Mouse (Mus musculus) layer of hippocampus, adult 2 months (tissue): ENCODE measurements around the gene Psip1. TPM values are rescaled to one million over a fixed set of nuclear protein-coding genes. Genes with fewer than 3 reads are reported as not detected.

Source experiments
- DNase-seq, 2 experiments: peaks; one replicate each; pipeline ENCODE4 v3.0.0; 2022; ENCODE audit warnings: low spot score in 2 of 2
- H3K27ac ChIP-seq: fragments of 200-600 bp; 2 replicates; pipeline ENCODE4 v1.8.1; 2022
- H3K4me3 ChIP-seq: fragments of 200-600 bp; 2 replicates; pipeline ENCODE4 v1.8.1; 2022; ENCODE audit warnings: mild to moderate bottlenecking
- CTCF ChIP-seq: fragments of 200-600 bp; conservative IDR thresholded peaks from 2 replicates; pipeline ENCODE4 v1.8.1; 2022; ENCODE audit warnings: antibody characterized with exemption, mild to moderate bottlenecking, moderate library complexity
- total RNA-seq, 2 experiments: library from RNA; stranded (reverse); gene quantifications; 2 replicates each; pipeline ENCODE4 v1.2.3; 2021

Gene Psip1
- total RNA-seq, 2 experiments from 2014 or later: 215 to 218 TPM

DNA sequence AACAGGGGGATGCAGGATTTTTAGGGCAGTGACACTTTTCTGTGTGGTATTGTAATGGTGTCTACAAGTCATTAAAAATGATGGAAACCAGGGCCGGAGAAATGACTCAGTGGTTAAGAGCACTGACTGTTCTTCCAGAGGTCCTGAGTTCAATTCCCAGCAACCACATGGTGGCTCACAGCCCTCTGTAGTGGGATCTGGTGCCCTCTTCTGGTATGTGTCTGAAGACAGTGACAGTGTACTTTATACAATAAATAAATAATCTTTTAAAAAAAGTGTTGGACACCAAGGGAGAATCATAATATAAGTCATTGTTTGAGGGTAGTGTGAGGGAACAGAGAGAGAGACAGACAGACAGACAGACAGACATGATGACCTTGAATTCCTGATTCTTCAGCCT lies 6.9 kb upstream of the Psip1 start:
- Histone ChIP-seq H3K4me3 (no peak overlapping the region), H3K27ac (no peak overlapping the region)
- DNase-seq: no peak
- peak; percentile 49 for TF ChIP-seq CTCF

- DNase-seq: no peak
- no peak for TF ChIP-seq CTCF
Observed at GRCm38 (mm10) chr4:83489121-83489520, 2.9 kb upstream of the Psip1 start.

GRCm38 (mm10) chr4:83485735-83486116 lies 533 bp downstream of the Psip1 start:
- Histone ChIP-seq H3K4me3 (peak overlapping the region; percentile 86), H3K27ac (peak overlapping the region; percentile 100)
- DNase-seq: peak; percentile 89 to 90
- peak; percentile 80 for TF ChIP-seq CTCF

More at GRCm38 (mm10) chr4:83489121-83489520, 2.9 kb upstream of the Psip1 start:
- Histone ChIP-seq H3K4me3 (no peak overlapping the region), H3K27ac (no peak overlapping the region)

DNA sequence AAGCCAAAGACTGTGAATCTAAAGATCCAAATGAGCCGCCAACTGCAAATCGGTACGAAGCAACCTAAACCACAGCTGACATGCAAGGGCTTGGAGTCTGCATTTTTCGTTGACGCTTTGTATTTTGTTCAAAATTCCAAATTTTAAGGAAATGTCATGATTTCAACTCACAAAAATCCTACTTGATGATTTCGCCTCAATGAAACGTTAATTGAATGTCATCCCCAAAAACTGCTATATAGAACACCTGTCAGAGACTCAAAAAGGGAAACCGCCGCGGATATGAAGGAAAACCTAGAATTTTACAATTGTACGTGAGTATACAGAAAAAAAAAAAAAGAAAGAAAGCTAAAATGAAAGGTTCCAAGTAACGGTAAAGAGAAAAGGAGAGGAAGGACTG lies 1.0 kb downstream of the Psip1 start:
- no peak for DNase-seq
- peak overlapping the region; percentile 100 for H3K27ac ChIP-seq
- peak overlapping the region; percentile 86 for H3K4me3 ChIP-seq
- no peak for TF ChIP-seq CTCF

DNA sequence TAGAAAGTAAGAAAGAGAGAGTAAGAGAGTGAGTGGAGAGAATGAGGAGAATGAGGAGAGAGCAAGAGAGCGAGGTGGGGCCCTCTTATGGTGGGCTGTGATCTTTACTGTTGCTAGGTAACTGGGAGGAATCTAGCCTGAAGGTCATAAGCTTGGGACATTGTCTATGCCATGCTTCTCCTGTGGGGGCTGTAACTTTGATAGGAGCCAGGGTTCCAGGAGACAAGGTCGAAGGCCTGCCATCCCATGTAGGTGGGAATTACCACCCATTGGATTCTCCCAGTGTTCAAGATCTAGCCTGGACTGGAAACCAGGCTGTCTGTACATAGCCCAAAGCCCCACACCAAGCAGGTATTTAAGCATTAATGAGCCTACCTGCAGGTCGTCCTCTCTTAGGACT lies 18.1 kb downstream of the Psip1 start:
- no peak for DNase-seq
- no peak overlapping the region for H3K27ac ChIP-seq
- H3K4me3 ChIP-seq: no peak overlapping the region
- no peak for TF ChIP-seq CTCF

GRCm38 (mm10) chr4:83467615-83468014 lies 18.6 kb downstream of the Psip1 start:
- no peak for TF ChIP-seq CTCF
- Histone ChIP-seq H3K27ac (no peak overlapping the region), H3K4me3 (no peak overlapping the region)
- DNase-seq: no peak

DNA sequence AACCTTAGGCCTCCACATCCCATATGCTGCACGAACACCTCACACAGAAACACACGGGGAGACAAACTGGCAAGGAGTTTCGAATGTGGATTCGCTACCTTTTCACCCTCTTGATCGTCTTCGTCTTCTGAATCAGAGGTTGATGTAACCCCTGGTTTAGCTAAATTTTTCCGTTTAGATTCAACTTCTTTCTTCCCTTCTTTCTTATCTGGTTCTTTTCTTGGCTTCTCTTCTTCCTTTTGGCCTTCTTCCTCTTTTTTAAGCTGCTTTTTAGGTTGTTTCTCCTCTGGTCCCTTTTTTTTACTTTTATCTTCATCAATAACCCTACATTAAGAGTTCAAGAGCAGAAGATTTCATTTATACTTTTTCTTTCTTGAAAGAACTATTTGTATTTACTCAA lies 21.4 kb downstream of the Psip1 start:
- no peak for TF ChIP-seq CTCF

GRCm38 (mm10) chr4:83460106-83460505 lies 26.2 kb downstream of the Psip1 start:
- no peak for TF ChIP-seq CTCF
- H3K4me3 ChIP-seq: no peak overlapping the region
- DNase-seq: no peak
- no peak overlapping the region for H3K27ac ChIP-seq

More for the DNA sequence above, 21.4 kb downstream of the Psip1 start:
- no peak overlapping the region for H3K4me3 ChIP-seq
- DNase-seq: no peak
- H3K27ac ChIP-seq: no peak overlapping the region

DNA sequence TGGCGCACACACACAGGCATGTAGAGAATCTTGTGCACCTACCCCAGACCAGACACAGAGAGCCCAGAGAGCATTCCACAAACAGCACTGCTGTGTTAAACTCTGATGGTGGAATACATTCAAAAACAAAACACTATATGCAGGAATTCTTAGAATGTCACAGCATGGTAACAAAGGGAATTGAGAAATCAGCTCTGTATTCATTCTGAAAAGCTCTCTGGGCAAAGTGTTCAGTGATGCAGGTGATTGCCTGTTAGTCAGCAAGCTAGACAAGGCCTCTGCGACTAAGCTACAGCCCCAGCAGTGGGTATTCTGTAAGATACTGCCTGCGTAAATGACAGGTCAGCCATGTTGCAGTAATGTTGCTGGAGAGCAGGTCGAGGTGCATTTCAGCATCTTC lies 35.5 kb downstream of the Psip1 start:
- no peak overlapping the region for H3K4me3 ChIP-seq
- no peak for DNase-seq
- no peak overlapping the region for H3K27ac ChIP-seq
- no peak for TF ChIP-seq CTCF

DNA sequence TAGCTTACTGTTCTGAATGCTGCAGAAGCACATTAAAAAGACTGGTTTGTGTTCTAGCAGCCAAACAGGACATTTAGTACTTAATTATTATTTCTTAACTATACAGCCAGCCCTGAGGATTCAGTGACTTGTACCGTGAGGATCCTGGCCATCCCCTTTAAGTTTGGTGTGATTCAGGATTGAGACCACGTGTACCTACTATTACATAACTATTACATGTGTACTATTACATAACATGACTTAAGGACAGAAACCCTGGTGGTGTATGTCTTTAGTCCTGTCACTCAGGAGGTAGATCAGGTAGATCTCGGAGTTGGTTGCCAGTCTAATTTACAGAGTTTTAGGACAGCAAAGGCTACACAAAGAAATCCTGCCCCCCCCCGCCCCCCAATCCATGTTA lies 45.2 kb downstream of the Psip1 start:
- H3K4me3 ChIP-seq: no peak overlapping the region
- H3K27ac ChIP-seq: peak overlapping the region; percentile 18; the same call in 1 of the 2 replicates
- no peak for DNase-seq
- no peak for TF ChIP-seq CTCF

- TF ChIP-seq CTCF: no peak
- DNase-seq: no peak
- H3K4me3 ChIP-seq: no peak overlapping the region
- peak overlapping the region; percentile 74 for H3K27ac ChIP-seq
Observed at GRCm38 (mm10) chr4:83439045-83439444, 47.2 kb downstream of the Psip1 start.

- Histone ChIP-seq H3K4me3 (no peak overlapping the region), H3K27ac (peak overlapping the region; percentile 51; the same call in 1 of the 2 replicates)
- no peak for DNase-seq
- TF ChIP-seq CTCF: no peak
Observed at GRCm38 (mm10) chr4:83438116-83438515, 48.1 kb downstream of the Psip1 start.

DNA sequence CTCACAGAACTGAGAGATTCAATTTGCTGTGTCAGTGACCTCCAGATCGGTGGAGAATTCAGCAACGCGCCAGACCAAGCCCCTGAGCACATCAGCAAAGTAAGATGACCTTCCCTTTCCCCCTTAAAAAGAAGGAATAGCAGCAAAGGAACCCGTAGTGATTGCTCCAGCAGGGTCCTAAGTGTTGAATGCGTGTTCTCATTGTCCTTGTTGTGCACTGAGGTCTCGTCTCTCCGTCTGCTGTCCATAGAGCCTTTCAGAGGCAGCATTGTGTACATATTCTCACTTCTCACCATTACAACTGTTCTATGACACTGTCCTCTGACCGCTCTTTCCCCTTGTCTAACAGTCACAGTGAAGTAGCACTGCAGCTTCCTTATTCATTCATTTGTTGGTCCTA lies 49.9 kb downstream of the Psip1 start:
- Histone ChIP-seq H3K4me3 (no peak overlapping the region), H3K27ac (no peak overlapping the region)
- DNase-seq: no peak
- TF ChIP-seq CTCF: no peak

GRCm38 (mm10) chr4:83432901-83433300 lies 53.4 kb downstream of the Psip1 start:
- Histone ChIP-seq H3K4me3 (no peak overlapping the region), H3K27ac (no peak overlapping the region)
- no peak for DNase-seq
- TF ChIP-seq CTCF: no peak

DNA sequence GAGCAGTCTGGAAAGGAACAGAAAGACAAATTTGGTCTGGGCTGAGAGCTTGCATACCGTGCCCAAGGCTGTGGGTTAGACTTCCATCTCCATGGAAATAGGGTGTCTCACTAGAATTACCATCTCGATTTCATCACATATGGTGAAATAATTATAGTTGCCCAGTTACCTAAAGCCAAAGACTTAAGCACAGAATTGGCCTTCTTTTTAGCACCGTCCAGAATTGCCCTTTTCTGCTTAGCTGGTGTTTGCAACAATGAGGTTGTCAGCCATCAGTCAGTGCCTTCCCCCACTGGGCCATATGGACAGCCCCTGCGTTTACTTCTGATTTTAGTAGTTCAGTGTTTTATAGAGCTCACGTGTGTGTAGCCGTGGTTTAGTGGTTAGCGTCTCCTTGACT lies 54.3 kb downstream of the Psip1 start:
- peak overlapping the region; percentile 54; the same call in 1 of the 2 replicates for H3K27ac ChIP-seq
- DNase-seq: no peak
- H3K4me3 ChIP-seq: no peak overlapping the region
- no peak for TF ChIP-seq CTCF
